Mouse (Mus musculus) left cerebral cortex, adult 6 months (tissue): Measurements from ENCODE around the gene Fam222a. TPM values are rescaled to one million over a fixed set of nuclear protein-coding genes. Genes with fewer than 3 reads are reported as not detected.

Experiments
- long read RNA-seq, 2 experiments: library from polyadenylated mRNA; unstranded; transcript quantifications; one replicate each; pipeline ENCODE4 v2.0.0; 2019 to 2020
- polyA plus RNA-seq: library from polyadenylated mRNA; unstranded; fragments of <200 nt; fragmentation: Nextera tagmentation; gene quantifications from 2 replicates; pipeline ENCODE4 v1.2.3, GENCODE M21; 2021

Fam222a gene
- 0.51 and 2.6 TPM in 2 replicates for polyA plus RNA-seq
- long read RNA-seq, experiment 1, partial matches to known transcripts = 3 of 4 reads
- long read RNA-seq, experiment 1, other reads (novel, unspliced or antisense) = 1 of 4 reads
- long read RNA-seq, experiment 2, partial matches to known transcripts = 0 of 2 reads
- long read RNA-seq, experiment 2, other reads (novel, unspliced or antisense) = 2 of 2 reads

GRCm38 (mm10) chr5:114567565-114568197 lies at the start of gene Fam222a:
Gene Fam222a, plus strand, starts transcription at chr5:114568016.

DNA sequence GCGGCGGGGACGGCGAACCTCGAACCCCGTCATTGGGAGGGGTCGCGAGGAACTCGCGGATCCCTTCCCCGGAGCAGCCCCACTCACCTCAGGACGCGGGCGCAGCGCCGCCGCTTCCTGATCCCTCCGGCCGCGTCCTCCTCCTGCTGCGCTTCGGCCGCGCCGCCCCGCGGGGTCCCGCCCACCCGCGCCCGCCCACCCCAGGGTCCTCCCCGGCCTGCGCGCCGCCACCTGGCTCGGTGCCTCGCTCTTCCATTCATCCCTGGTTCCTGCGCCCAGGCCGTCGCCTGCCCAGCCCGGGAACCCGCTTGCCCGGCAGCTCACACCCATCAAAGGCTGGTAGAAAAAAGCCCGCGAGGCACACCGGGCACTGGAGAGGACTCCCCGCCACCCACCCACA lies 90.4 kb downstream of the Fam222a start, which contains the start of gene Trpv4:
TSS of gene Trpv4 (minus strand) at position 167 of the 400 bp plus-strand sequence.

Other genes with a start within 250 kb of the Fam222a start
- 30.7 and 31.9 TPM in 2 replicates for gene Kctd10, start 187.5 kb upstream of the Fam222a start, polyA plus RNA-seq
- gene Ube3b, start 187.4 kb upstream of the Fam222a start, polyA plus RNA-seq = 34.7 and 92.1 TPM in 2 replicates
- gene Mmab, start 124.0 kb upstream of the Fam222a start, polyA plus RNA-seq = 17.7 and 18.1 TPM in 2 replicates
- gene Mvk, start 123.7 kb upstream of the Fam222a start, polyA plus RNA-seq = 26.3 and 28.4 TPM in 2 replicates
- gene Trpv4, start 90.4 kb downstream of the Fam222a start, polyA plus RNA-seq = 0.68 and 0.77 TPM in 2 replicates
- gene Gltp, start 123.0 kb downstream of the Fam222a start, polyA plus RNA-seq = 71.3 and 91.9 TPM in 2 replicates
- 3.8 and 4.2 TPM in 2 replicates for gene Tchp, start 139.7 kb downstream of the Fam222a start, polyA plus RNA-seq
- 4.5 and 7.9 TPM in 2 replicates for gene Ankrd13a, start 206.7 kb downstream of the Fam222a start, polyA plus RNA-seq
- gene Git2, start 207.5 kb downstream of the Fam222a start, polyA plus RNA-seq = 15.5 and 20.1 TPM in 2 replicates